Mouse (Mus musculus): Measurements from ENCODE around the gene Slc26a1. TPM values are rescaled to one million over a fixed set of nuclear protein-coding genes. Genes with fewer than 3 reads are reported as not detected.

Slc26a1 gene
- polyA plus RNA-seq, 1 experiment from 2014 or later: 0.48 TPM

GRCm38 (mm10) chr5:108655891-108656650 lies 19.3 kb downstream of the Slc26a1 start:
- Histone ChIP-seq H3K4me3 (ENCODE audit: low read depth, low read length) (no peak overlapping the region), H3K4me2 (replicated peaks; ENCODE audit: low read depth, low read length) (no peak overlapping the region), H3K36me3 (ENCODE audit: control insufficient read depth, insufficient read depth, low read length) (peaks cover 7% of the 10 kb centered on the region; the same call in 1 of the 2 replicates), H3K27me3 (ENCODE audit: control insufficient read depth, insufficient read depth, low read length) (no peaks in the 10 kb centered on the region), H3K27ac (ENCODE audit: low read depth, low read length) (no peak overlapping the region), H3K4me1 (replicated peaks; ENCODE audit: control insufficient read depth, insufficient read depth, low read length) (0 out of 2 replicates have a peak, but pooled peaks cover 5% of the 10 kb centered on the region), H3K9ac (ENCODE audit: low read depth, low read length) (no peak overlapping the region), H3K9me3 (ENCODE audit: control insufficient read depth, low read length) (no peaks in the 10 kb centered on the region)
- ATAC-seq (ENCODE audit: low FRiP score) (no peak), DNase-seq (ENCODE audit: low spot score) (no peak)
- 95% methylated on average over 15 of the region's 15 CpGs for WGBS

GRCm38 (mm10) chr5:108655381-108655780 lies 20.0 kb downstream of the Slc26a1 start:
- Histone ChIP-seq H3K4me1 (replicated peaks; ENCODE audit: control insufficient read depth, insufficient read depth, low read length) (0 out of 2 replicates have a peak, but pooled peaks cover 5% of the 10 kb centered on the region), H3K9ac (ENCODE audit: low read depth, low read length) (no peak overlapping the region), H3K27me3 (ENCODE audit: control insufficient read depth, insufficient read depth, low read length) (no peaks in the 10 kb centered on the region), H3K4me3 (ENCODE audit: low read depth, low read length) (no peak overlapping the region), H3K36me3 (ENCODE audit: control insufficient read depth, insufficient read depth, low read length) (peaks cover 7% of the 10 kb centered on the region; the same call in 1 of the 2 replicates), H3K9me3 (ENCODE audit: control insufficient read depth, low read length) (no peaks in the 10 kb centered on the region), H3K27ac (ENCODE audit: low read depth, low read length) (no peak overlapping the region), H3K4me2 (replicated peaks; ENCODE audit: low read depth, low read length) (no peak overlapping the region)
- ATAC-seq (ENCODE audit: low FRiP score): no peak
- 96% methylated on average over 9 of the region's 9 CpGs for WGBS
- no peak for DNase-seq (ENCODE audit: low spot score)

- Histone ChIP-seq H3K9ac (ENCODE audit: low read depth, low read length) (no peak overlapping the region), H3K27me3 (ENCODE audit: control insufficient read depth, insufficient read depth, low read length) (no peaks in the 10 kb centered on the region), H3K4me2 (replicated peaks; ENCODE audit: low read depth, low read length) (no peak overlapping the region), H3K9me3 (ENCODE audit: control insufficient read depth, low read length) (no peaks in the 10 kb centered on the region), H3K4me3 (ENCODE audit: low read depth, low read length) (no peak overlapping the region), H3K36me3 (ENCODE audit: control insufficient read depth, insufficient read depth, low read length) (peaks cover 7% of the 10 kb centered on the region; the same call in 1 of the 2 replicates), H3K4me1 (replicated peaks; ENCODE audit: control insufficient read depth, insufficient read depth, low read length) (no peaks in the 10 kb centered on the region), H3K27ac (ENCODE audit: low read depth, low read length) (no peak overlapping the region)
- no peak for DNase-seq (ENCODE audit: low spot score)
- ATAC-seq (ENCODE audit: low FRiP score): no peak
- 95% methylated on average over 10 of the region's 10 CpGs for WGBS
These were observed 20.9 kb downstream of the Slc26a1 start for GRCm38 (mm10) chr5:108654444-108654990.

DNA sequence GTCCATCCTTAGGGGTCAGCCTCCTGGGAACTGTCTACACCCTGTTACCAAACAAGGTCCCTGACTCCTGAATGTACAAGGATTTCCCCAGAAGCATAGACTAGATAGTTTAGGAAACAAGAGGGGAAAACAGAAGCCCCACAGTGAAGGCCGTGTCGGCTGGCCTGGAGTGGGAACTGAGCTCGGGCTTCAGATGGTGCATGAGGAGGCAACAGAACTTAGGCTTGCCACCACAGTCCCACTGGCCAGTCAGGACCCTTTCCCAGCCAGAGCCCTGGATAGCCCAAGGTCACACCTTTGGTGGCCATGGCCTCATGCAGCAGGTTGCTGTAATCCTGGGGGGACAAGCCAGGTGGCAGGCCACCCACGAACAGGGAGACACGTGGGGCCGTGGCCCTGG lies 22.0 kb downstream of the Slc26a1 start:
- peaks cover 7% of the 10 kb centered on the region; the same call in 1 of the 2 replicates for H3K36me3 ChIP-seq (ENCODE audit: control insufficient read depth, insufficient read depth, low read length)
- H3K9me3 ChIP-seq (ENCODE audit: control insufficient read depth, low read length): no peaks in the 10 kb centered on the region
- no peak overlapping the region for H3K4me2 ChIP-seq (replicated peaks; ENCODE audit: low read depth, low read length)
- H3K27me3 ChIP-seq (ENCODE audit: control insufficient read depth, insufficient read depth, low read length): no peaks in the 10 kb centered on the region
- DNase-seq (ENCODE audit: low spot score) (no peak), ATAC-seq (ENCODE audit: low FRiP score) (no peak)
- no peak overlapping the region for H3K9ac ChIP-seq (ENCODE audit: low read depth, low read length)
- WGBS: 86% methylated on average over 6 of the region's 6 CpGs
- no peaks in the 10 kb centered on the region for H3K4me1 ChIP-seq (replicated peaks; ENCODE audit: control insufficient read depth, insufficient read depth, low read length)
- H3K27ac ChIP-seq (ENCODE audit: low read depth, low read length): no peak overlapping the region
- no peak overlapping the region for H3K4me3 ChIP-seq (ENCODE audit: low read depth, low read length)

DNA sequence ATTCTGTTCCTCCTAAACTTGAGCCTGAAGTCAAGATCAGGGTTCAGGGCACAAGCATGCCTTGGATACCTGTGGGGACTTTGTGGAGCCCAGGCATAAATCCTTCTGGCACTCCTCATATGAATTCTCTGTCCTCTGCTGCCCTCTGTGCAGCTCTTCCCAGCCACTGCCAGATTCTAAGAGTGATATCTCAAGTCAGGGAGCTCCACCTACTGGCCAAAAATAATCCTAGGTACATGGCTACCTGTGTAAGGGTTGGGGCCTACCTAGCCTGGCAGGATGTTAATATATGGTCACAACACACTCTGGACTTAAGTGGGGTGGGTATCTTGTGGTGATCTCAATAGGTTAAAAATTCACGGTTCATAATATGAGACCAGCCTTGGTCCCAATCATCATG lies 23.5 kb downstream of the Slc26a1 start:
- WGBS: 71% methylated on average over 1 of the region's 1 CpGs
- peak; percentile 65 for DNase-seq (ENCODE audit: low spot score)
- peaks cover 10% of the 10 kb centered on the region; the same call in 1 of the 2 replicates for H3K36me3 ChIP-seq (ENCODE audit: control insufficient read depth, insufficient read depth, low read length)

DNA sequence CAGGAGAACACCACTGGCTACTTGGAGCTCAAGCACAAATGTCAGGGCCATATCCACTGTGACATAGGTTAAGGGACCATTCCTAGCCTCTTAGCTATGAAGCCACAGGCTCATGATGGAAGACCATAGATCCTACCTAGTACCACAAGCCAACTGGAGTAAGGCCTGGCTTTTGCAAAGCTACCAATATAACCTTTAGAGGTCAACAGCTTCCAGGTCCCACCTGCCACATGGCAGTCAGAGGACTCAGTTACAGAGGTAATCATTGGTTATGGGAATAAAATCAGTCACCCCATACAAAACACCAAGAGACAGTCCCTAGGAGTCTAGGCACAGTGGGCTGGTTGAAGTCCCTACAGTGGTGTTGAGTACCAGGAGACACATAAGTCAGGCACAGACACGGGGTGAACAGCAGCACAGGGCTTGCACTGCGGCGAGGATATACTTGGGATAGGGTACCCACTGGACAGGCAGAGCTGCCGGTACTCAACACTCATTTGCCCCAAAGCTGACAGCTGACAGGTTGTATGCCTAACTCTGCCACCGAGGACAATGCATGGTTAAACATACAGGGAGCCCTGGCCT lies 24.1 kb downstream of the Slc26a1 start:
- ATAC-seq (ENCODE audit: low FRiP score) (no peak), DNase-seq (ENCODE audit: low spot score) (no peak)
- no peak overlapping the region for H3K4me2 ChIP-seq (replicated peaks; ENCODE audit: low read depth, low read length)
- H3K4me3 ChIP-seq (ENCODE audit: low read depth, low read length): no peak overlapping the region
- H3K9me3 ChIP-seq (ENCODE audit: control insufficient read depth, low read length): no peaks in the 10 kb centered on the region
- WGBS: 84% methylated on average over 5 of the region's 5 CpGs
- H3K27me3 ChIP-seq (ENCODE audit: control insufficient read depth, insufficient read depth, low read length): no peaks in the 10 kb centered on the region
- no peak overlapping the region for H3K27ac ChIP-seq (ENCODE audit: low read depth, low read length)
- H3K36me3 ChIP-seq (ENCODE audit: control insufficient read depth, insufficient read depth, low read length): peaks cover 10% of the 10 kb centered on the region; the same call in 1 of the 2 replicates
- no peak overlapping the region for H3K9ac ChIP-seq (ENCODE audit: low read depth, low read length)
- H3K4me1 ChIP-seq (replicated peaks; ENCODE audit: control insufficient read depth, insufficient read depth, low read length): no peaks in the 10 kb centered on the region

More for the DNA sequence above, 23.5 kb downstream of the Slc26a1 start:
- H3K4me2 ChIP-seq (replicated peaks; ENCODE audit: low read depth, low read length): no peak overlapping the region
- H3K27me3 ChIP-seq (ENCODE audit: control insufficient read depth, insufficient read depth, low read length): no peaks in the 10 kb centered on the region
- no peaks in the 10 kb centered on the region for H3K9me3 ChIP-seq (ENCODE audit: control insufficient read depth, low read length)
- peak; percentile 57 for ATAC-seq (ENCODE audit: low FRiP score)
- H3K4me3 ChIP-seq (ENCODE audit: low read depth, low read length): no peak overlapping the region
- no peaks in the 10 kb centered on the region for H3K4me1 ChIP-seq (replicated peaks; ENCODE audit: control insufficient read depth, insufficient read depth, low read length)
- H3K27ac ChIP-seq (ENCODE audit: low read depth, low read length): no peak overlapping the region
- H3K9ac ChIP-seq (ENCODE audit: low read depth, low read length): no peak overlapping the region

DNA sequence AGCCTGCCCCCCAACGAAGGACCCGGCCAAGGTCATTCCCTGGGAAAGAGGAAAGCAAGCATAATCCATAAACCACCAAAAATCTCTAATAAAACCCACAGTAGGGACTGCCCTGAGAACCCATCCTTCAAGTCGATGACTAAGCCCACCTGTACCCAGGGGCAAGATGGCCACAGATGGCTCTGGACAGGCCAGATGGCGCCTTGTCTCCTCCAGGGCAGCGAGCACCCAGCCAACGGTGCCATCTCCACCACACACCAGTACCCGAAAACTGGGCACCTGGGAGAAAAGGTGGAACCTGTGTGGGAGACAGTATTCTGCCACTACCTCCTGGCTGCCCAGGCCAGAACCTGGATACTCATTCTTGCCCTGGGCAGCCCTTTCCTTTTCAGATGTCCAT lies 25.0 kb downstream of the Slc26a1 start:
- no peaks in the 10 kb centered on the region for H3K27me3 ChIP-seq (ENCODE audit: control insufficient read depth, insufficient read depth, low read length)
- H3K27ac ChIP-seq (ENCODE audit: low read depth, low read length): no peak overlapping the region
- no peak overlapping the region for H3K4me3 ChIP-seq (ENCODE audit: low read depth, low read length)
- no peak for ATAC-seq (ENCODE audit: low FRiP score)
- H3K9me3 ChIP-seq (ENCODE audit: control insufficient read depth, low read length): no peaks in the 10 kb centered on the region
- DNase-seq (ENCODE audit: low spot score): no peak
- 89% methylated on average over 7 of the region's 7 CpGs for WGBS
- H3K4me1 ChIP-seq (replicated peaks; ENCODE audit: control insufficient read depth, insufficient read depth, low read length): no peaks in the 10 kb centered on the region
- H3K9ac ChIP-seq (ENCODE audit: low read depth, low read length): no peak overlapping the region
- H3K36me3 ChIP-seq (ENCODE audit: control insufficient read depth, insufficient read depth, low read length): peaks cover 10% of the 10 kb centered on the region; the same call in 1 of the 2 replicates
- H3K4me2 ChIP-seq (replicated peaks; ENCODE audit: low read depth, low read length): no peak overlapping the region

GRCm38 (mm10) chr5:108648937-108649576 lies 26.3 kb downstream of the Slc26a1 start:
- Histone ChIP-seq H3K9ac (ENCODE audit: low read depth, low read length) (no peak overlapping the region), H3K4me1 (replicated peaks; ENCODE audit: control insufficient read depth, insufficient read depth, low read length) (no peaks in the 10 kb centered on the region), H3K9me3 (ENCODE audit: control insufficient read depth, low read length) (no peaks in the 10 kb centered on the region), H3K27me3 (ENCODE audit: control insufficient read depth, insufficient read depth, low read length) (no peaks in the 10 kb centered on the region), H3K4me3 (ENCODE audit: low read depth, low read length) (no peak overlapping the region), H3K4me2 (replicated peaks; ENCODE audit: low read depth, low read length) (no peak overlapping the region), H3K36me3 (ENCODE audit: control insufficient read depth, insufficient read depth, low read length) (peaks cover 8% of the 10 kb centered on the region; the same call in 1 of the 2 replicates), H3K27ac (ENCODE audit: low read depth, low read length) (no peak overlapping the region)
- DNase-seq (ENCODE audit: low spot score) (no peak), ATAC-seq (ENCODE audit: low FRiP score) (no peak)
- WGBS: 91% methylated on average over 11 of the region's 11 CpGs
